Mouse (Mus musculus): ENCODE measurements around the gene Ptprj. TPM values are rescaled to one million over a fixed set of nuclear protein-coding genes. Genes with fewer than 3 reads are reported as not detected.

The Ptprj gene
- polyA plus RNA-seq, 1 experiment from 2014 or later, result 2.5 TPM

DNA sequence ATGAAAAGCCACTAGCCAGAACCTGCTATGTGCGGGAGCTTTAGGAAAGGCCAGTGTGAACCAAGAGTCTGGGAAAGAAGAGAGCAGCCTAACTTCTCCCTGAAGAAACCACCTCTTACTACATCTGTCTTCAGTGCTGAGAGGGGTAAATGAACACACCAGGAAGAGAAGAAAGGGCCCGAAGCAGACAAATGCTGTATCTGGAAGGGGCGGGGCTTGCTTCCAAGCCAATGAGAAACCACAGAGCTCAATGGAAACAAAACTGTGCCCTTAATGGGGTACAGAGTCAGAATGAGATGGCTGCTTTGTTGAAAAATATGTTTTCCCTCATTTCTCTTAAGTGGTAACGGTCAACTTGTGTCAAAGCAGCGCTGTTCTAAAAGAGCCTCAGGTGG, 83.8 kb downstream of the Ptprj start:
- WGBS, result 80% methylated on average over 5 of the region's 5 CpGs
- ATAC-seq (replicated peaks; ENCODE audit: low FRiP score), result no peak
- no peaks in the 10 kb centered on the region for H3K4me1 ChIP-seq (replicated peaks; ENCODE audit: control insufficient read depth, insufficient read depth, low read length)
- H3K9ac ChIP-seq (ENCODE audit: low read length), result no peak overlapping the region
- H3K27ac ChIP-seq (ENCODE audit: low read depth, low read length), result no peak overlapping the region
- H3K36me3 ChIP-seq (ENCODE audit: control insufficient read depth, insufficient read depth, low read length), result no peaks in the 10 kb centered on the region
- DNase-seq (ENCODE audit: low spot score), result no peak
- no peaks in the 10 kb centered on the region for H3K27me3 ChIP-seq (ENCODE audit: control insufficient read depth, insufficient read depth, low read length)
- no peak overlapping the region for H3K4me2 ChIP-seq (ENCODE audit: low read depth, low read length, severe bottlenecking)
- H3K4me3 ChIP-seq (ENCODE audit: low read depth, low read length), result no peak overlapping the region
- no peaks in the 10 kb centered on the region for H3K9me3 ChIP-seq (ENCODE audit: control insufficient read depth, low read length)

DNA sequence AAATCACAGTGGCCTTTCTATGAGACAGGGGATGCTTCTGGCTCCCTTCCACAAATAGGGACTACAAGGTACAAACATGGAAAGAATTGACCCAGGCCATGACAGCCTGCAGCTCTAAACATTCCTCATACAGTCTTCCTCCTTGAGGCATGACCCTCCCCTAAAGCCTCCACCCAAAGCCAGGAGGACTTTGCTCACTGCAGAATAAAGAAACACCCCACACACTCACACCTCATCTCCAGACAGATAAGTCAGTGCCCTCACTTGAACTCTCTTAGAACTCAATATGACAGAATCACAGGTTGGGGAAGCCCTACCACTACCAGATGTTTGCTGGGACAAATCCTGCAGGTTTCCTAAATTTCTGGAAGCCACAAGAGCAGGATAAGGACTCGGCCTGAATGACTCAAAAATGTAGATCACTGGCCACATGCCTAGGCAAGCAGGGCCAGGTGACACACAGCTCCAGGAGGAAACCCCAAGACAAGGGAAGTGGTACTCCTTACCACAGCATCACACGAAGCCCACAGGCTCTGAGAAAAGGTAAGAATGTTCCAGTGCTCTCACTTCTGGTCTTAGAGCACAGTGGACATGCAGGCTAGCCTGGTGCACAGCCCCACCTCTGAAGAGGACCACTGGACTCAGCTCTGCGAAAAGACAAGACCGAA, 84.3 kb downstream of the Ptprj start:
- Histone ChIP-seq H3K4me2 (ENCODE audit: low read depth, low read length, severe bottlenecking) (no peak overlapping the region), H3K36me3 (ENCODE audit: control insufficient read depth, insufficient read depth, low read length) (no peaks in the 10 kb centered on the region), H3K4me3 (ENCODE audit: low read depth, low read length) (no peak overlapping the region), H3K27me3 (ENCODE audit: control insufficient read depth, insufficient read depth, low read length) (no peaks in the 10 kb centered on the region), H3K27ac (ENCODE audit: low read depth, low read length) (no peak overlapping the region), H3K9me3 (ENCODE audit: control insufficient read depth, low read length) (no peaks in the 10 kb centered on the region), H3K9ac (ENCODE audit: low read length) (no peak overlapping the region), H3K4me1 (replicated peaks; ENCODE audit: control insufficient read depth, insufficient read depth, low read length) (no peaks in the 10 kb centered on the region)
- ATAC-seq (replicated peaks; ENCODE audit: low FRiP score) (no peak), DNase-seq (ENCODE audit: low spot score) (no peak)
- 92% methylated on average over 4 of the region's 4 CpGs for WGBS

DNA sequence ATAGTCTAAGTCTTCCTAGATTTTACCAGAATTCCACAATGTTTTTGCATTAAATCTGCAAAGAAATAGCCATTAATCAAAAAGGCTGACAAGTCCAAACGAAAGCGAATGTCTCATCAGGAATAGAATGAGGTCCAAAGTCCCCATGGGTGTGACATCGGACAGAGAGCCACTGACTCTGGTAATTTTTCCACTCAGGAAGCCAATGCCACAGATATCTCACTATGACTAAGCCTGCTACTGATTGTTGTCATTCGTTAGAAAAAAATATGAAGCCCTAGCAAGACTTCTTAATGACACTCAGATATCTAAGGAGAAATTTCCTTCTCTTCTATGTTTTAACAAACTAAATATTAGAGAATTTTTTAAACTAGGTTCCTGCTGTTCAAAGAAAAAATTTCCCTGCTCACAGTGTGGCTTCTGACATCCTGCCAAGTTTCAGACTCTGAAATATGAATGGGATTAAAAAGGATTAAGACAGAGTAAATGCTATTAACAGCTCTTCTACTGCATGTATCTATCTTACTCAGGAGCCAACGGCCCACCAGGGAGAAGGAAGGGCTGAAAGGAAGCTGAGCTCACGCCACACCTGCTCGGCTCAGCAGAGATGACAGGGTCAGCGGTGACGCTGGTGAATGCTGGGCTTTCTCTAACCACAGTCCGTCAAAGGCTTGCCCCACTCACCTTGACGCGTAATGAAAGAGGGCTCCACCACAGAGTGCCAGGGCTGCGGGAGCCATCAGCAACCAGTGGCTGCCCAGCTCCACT, 90.0 kb downstream of the Ptprj start:
- Histone ChIP-seq H3K4me1 (replicated peaks; ENCODE audit: control insufficient read depth, insufficient read depth, low read length) (peaks cover 2% of the 10 kb centered on the region; the same call in 1 of the 2 replicates), H3K4me2 (ENCODE audit: low read depth, low read length, severe bottlenecking) (no peak overlapping the region), H3K27ac (ENCODE audit: low read depth, low read length) (no peak overlapping the region), H3K27me3 (ENCODE audit: control insufficient read depth, insufficient read depth, low read length) (no peaks in the 10 kb centered on the region), H3K9me3 (ENCODE audit: control insufficient read depth, low read length) (no peaks in the 10 kb centered on the region), H3K36me3 (ENCODE audit: control insufficient read depth, insufficient read depth, low read length) (no peaks in the 10 kb centered on the region), H3K4me3 (ENCODE audit: low read depth, low read length) (no peak overlapping the region), H3K9ac (ENCODE audit: low read length) (no peak overlapping the region)
- no peak for DNase-seq (ENCODE audit: low spot score)
- ATAC-seq (replicated peaks; ENCODE audit: low FRiP score), result no peak
- WGBS, result 46% methylated on average over 13 of the region's 13 CpGs

DNA sequence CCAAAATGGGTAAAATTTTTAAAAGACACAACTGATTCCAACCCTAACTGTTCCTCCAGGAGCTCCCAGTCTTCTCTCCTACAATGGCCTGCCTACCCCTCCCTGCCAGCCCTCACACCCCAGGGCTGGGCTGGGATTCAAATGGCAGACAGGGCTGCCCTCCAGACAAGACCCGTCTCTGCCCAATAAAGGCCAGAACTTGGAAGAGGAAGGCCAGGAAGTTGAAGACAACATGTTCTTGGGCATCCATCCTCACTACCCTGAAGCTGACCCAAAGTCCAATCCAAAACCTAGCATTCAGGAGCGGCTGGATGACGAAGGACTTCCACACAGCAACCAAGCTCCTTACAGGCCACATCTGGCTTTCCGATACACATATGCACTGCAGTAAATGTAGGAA, 90.6 kb downstream of the Ptprj start:
- Histone ChIP-seq H3K4me3 (ENCODE audit: low read depth, low read length) (no peak overlapping the region), H3K27ac (ENCODE audit: low read depth, low read length) (no peak overlapping the region), H3K4me2 (ENCODE audit: low read depth, low read length, severe bottlenecking) (no peak overlapping the region), H3K4me1 (replicated peaks; ENCODE audit: control insufficient read depth, insufficient read depth, low read length) (peaks cover 2% of the 10 kb centered on the region; the same call in 1 of the 2 replicates), H3K9ac (ENCODE audit: low read length) (no peak overlapping the region), H3K27me3 (ENCODE audit: control insufficient read depth, insufficient read depth, low read length) (no peaks in the 10 kb centered on the region), H3K36me3 (ENCODE audit: control insufficient read depth, insufficient read depth, low read length) (no peaks in the 10 kb centered on the region), H3K9me3 (ENCODE audit: control insufficient read depth, low read length) (no peaks in the 10 kb centered on the region)
- ATAC-seq (replicated peaks; ENCODE audit: low FRiP score) (no peak), DNase-seq (ENCODE audit: low spot score) (no peak)
- WGBS, result 53% methylated on average over 4 of the region's 4 CpGs

DNA sequence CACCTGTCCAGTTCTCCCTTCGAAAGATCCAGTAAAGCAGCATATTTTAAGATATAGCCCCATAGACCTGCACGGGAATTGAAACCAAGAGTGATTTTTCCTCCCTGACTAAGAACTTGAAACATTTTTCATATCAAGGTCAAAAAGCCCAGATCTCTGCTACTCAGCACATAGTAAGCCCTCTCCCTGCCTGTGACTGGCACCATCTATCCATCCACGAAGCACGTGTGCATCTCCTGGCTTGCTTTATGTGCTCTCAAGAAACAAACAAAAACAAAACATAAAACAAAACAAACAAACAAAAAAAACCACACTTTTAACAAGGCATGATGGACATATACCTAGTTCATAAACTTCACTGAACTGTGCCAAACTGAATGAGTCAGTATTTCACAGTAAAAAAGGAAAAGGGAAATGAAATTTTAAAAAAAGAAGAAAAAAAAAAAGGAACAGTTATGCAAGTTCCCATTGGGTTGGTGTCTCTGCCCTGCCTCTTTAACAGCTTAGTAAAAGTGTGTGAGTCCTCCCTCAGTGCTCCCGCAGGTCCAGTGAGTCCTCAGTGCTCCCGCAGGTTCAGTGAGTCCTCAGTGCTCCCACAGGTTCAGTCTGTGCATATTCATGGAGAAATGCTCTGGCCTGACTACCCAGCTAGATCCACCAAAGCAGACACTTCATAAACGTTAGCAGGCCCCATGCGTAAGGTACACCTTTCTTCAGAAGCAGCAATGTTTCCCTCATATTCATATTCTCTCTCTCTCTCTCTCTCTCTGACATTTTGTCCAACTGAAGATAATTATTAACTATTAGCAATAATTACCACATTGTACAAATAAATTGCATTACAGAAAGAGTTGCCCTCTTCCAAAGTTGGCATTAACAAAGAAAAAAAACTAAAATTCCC, 91.5 kb downstream of the Ptprj start:
- WGBS, result 81% methylated on average over 8 of the region's 8 CpGs
- no peaks in the 10 kb centered on the region for H3K9me3 ChIP-seq (ENCODE audit: control insufficient read depth, low read length)
- no peak overlapping the region for H3K27ac ChIP-seq (ENCODE audit: low read depth, low read length)
- no peak overlapping the region for H3K4me3 ChIP-seq (ENCODE audit: low read depth, low read length)
- H3K27me3 ChIP-seq (ENCODE audit: control insufficient read depth, insufficient read depth, low read length), result no peaks in the 10 kb centered on the region
- DNase-seq (ENCODE audit: low spot score), result no peak
- no peaks in the 10 kb centered on the region for H3K36me3 ChIP-seq (ENCODE audit: control insufficient read depth, insufficient read depth, low read length)
- H3K4me2 ChIP-seq (ENCODE audit: low read depth, low read length, severe bottlenecking), result no peak overlapping the region
- peaks cover 2% of the 10 kb centered on the region; the same call in 1 of the 2 replicates for H3K4me1 ChIP-seq (replicated peaks; ENCODE audit: control insufficient read depth, insufficient read depth, low read length)
- H3K9ac ChIP-seq (ENCODE audit: low read length), result no peak overlapping the region
- no peak for ATAC-seq (replicated peaks; ENCODE audit: low FRiP score)

DNA sequence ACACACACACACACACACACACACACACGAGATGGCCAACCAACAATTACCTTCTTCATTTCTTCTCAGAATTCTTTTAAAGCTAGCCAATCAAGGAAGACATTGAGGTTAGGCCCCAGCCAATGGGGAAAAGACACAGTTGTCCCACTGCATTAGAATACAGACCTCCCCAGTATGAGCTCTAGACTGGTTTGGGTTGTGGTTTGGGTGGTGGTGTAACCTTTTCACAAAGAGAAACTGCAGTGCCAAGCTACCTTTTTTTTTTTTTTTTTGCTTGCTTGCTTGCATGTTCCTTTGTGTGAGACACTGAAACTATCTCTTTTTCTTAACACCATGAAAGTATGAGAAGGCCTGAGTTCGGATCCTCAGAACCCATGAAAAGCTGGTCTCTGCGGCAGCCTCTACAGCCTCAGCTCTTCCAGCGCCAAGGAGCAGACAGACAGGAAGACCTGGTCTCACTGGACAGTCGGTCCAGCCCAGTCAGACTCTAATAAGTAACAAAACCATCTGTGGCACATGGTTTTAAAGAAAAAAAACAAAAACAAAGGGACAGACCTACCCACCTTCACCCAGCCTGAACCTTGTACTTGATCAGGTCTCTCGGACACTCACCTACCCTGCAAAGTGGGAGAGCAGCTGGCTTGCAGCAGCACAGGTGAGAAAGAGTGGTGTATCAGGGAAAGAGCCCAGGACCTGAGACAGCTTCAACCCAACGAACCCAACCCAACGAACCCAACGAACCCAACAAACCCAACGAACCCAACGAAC, 92.8 kb downstream of the Ptprj start:
- WGBS, result 90% methylated on average over 11 of the region's 11 CpGs
- no peak for ATAC-seq (replicated peaks; ENCODE audit: low FRiP score)
- DNase-seq (ENCODE audit: low spot score), result no peak
- Histone ChIP-seq H3K4me2 (ENCODE audit: low read depth, low read length, severe bottlenecking) (no peak overlapping the region), H3K27me3 (ENCODE audit: control insufficient read depth, insufficient read depth, low read length) (no peaks in the 10 kb centered on the region), H3K4me1 (replicated peaks; ENCODE audit: control insufficient read depth, insufficient read depth, low read length) (peaks cover 2% of the 10 kb centered on the region; the same call in 1 of the 2 replicates), H3K27ac (ENCODE audit: low read depth, low read length) (no peak overlapping the region), H3K4me3 (ENCODE audit: low read depth, low read length) (no peak overlapping the region), H3K36me3 (ENCODE audit: control insufficient read depth, insufficient read depth, low read length) (no peaks in the 10 kb centered on the region), H3K9ac (ENCODE audit: low read length) (no peak overlapping the region), H3K9me3 (ENCODE audit: control insufficient read depth, low read length) (no peaks in the 10 kb centered on the region)

DNA sequence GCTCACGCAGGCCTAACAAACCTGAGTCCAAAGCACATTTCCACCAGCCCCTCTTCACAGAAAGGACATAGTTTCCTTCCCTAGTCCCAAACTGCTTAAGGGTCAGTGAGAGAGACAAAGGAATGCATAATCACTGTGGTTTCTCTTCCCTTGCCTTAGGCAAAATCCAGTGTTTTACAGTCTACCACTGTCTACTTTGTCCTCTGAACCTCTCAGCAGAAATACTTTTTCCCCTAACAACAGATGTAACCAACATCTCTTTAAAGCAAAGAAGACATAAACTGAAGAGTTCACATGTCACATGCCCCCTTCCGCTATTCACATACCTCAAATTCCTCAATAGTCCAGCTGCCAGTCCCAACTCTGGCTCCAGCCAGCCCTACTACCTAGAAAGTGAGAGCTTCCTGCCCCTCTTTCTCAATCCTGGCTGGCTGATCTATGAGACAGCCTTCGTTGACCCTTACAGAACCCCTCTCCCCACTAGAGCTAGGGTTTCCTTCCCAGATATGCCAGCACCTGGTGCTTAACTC, 94.2 kb downstream of the Ptprj start:
- Histone ChIP-seq H3K27ac (ENCODE audit: low read depth, low read length) (no peak overlapping the region), H3K4me3 (ENCODE audit: low read depth, low read length) (no peak overlapping the region), H3K4me1 (replicated peaks; ENCODE audit: control insufficient read depth, insufficient read depth, low read length) (peaks cover 2% of the 10 kb centered on the region; the same call in 1 of the 2 replicates), H3K9ac (ENCODE audit: low read length) (no peak overlapping the region), H3K36me3 (ENCODE audit: control insufficient read depth, insufficient read depth, low read length) (no peaks in the 10 kb centered on the region), H3K4me2 (ENCODE audit: low read depth, low read length, severe bottlenecking) (no peak overlapping the region), H3K9me3 (ENCODE audit: control insufficient read depth, low read length) (no peaks in the 10 kb centered on the region), H3K27me3 (ENCODE audit: control insufficient read depth, insufficient read depth, low read length) (no peaks in the 10 kb centered on the region)
- DNase-seq (ENCODE audit: low spot score) (no peak), ATAC-seq (replicated peaks; ENCODE audit: low FRiP score) (no peak)
- WGBS, result 75% methylated on average over 3 of the region's 3 CpGs

DNA sequence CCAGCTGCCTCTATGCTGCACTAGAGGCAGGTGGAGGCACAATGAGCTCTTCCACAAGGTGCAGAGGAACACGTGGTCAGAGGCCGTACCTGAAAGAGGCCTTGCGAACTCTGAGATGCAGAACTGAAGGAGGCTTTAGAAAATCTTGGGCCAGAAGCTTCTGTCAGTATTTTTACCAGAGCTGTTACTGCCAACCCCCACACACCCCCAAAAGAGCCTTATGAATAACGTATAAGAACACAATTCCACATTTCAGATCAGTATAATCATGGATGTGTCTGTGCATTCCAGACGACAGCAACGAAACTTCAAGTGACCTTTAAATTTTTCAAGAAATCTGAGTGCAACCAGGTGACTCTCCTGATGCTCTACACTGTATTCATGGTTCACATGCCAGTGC, 98.9 kb downstream of the Ptprj start:
- 81% methylated on average over 6 of the region's 6 CpGs for WGBS

More for the DNA sequence above, 98.9 kb downstream of the Ptprj start:
- no peak overlapping the region for H3K27ac ChIP-seq (ENCODE audit: low read depth, low read length)
- no peaks in the 10 kb centered on the region; the same call in 1 of the 2 replicates for H3K4me1 ChIP-seq (replicated peaks; ENCODE audit: control insufficient read depth, insufficient read depth, low read length)
- no peak overlapping the region for H3K9ac ChIP-seq (ENCODE audit: low read length)
- no peaks in the 10 kb centered on the region for H3K27me3 ChIP-seq (ENCODE audit: control insufficient read depth, insufficient read depth, low read length)
- no peaks in the 10 kb centered on the region for H3K9me3 ChIP-seq (ENCODE audit: control insufficient read depth, low read length)
- H3K36me3 ChIP-seq (ENCODE audit: control insufficient read depth, insufficient read depth, low read length), result no peaks in the 10 kb centered on the region
- H3K4me3 ChIP-seq (ENCODE audit: low read depth, low read length), result no peak overlapping the region
- ATAC-seq (replicated peaks; ENCODE audit: low FRiP score), result no peak
- no peak for DNase-seq (ENCODE audit: low spot score)
- no peak overlapping the region for H3K4me2 ChIP-seq (ENCODE audit: low read depth, low read length, severe bottlenecking)

Data from forebrain, embryonic 11.5 days (tissue).